Mouse (Mus musculus): ENCODE measurements around the gene Ppp1r15a.

The Ppp1r15a gene

DNA sequence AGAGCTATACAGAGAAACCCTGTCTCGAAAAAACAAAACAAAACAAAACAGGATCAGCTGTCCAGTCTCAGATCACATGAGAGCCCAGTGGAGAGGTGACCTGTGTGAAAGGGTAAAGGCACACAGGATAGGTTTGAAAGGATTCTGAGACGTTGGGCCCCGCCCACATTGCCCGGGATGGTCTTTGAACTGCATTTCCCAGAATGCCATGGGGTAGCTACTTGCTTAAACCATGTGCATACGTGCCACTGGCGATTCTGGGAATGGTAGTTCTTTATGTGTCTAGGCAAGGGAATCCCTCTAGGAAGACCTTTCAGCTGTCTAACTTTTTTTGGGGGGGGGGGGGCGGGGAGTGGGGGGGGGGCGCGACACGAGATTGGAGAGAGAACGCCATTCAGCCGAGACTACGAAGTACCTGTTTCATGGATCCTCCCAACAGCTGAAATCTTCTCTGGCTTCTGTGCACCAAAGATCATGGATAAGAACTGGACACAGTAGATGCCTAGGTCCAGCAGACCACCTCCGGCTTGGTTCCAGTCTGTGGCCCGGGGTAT, 44.6 kb downstream of the Ppp1r15a start, which contains the start of gene Tulp2:
Gene Tulp2, plus strand, starts transcription at position 504 of the 554 bp plus-strand sequence.
- no peak for TF ChIP-seq GATA4 (IDR thresholded peaks at IDR 0.05; ENCODE audit: insufficient replicate concordance, low read length)

DNA sequence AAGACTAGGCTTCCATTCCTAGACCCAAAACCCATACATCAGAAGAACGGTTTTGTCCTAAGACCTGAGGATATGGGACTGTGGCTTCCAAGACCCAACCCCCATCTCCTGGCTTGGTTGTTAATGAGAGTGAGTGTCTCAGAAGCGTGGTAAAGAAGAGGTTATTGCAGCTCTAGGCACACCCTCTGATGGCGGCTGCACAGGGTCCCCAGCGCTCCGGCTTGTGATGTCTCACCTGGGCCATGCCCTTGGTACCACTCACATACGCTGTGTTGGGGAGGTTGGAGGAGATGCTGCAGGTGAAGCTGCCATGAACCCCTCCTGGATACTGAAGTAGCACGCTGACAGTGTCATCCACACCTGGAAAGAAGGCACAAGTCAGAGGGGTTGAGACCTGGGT, 47.3 kb downstream of the Ppp1r15a start:
- TF ChIP-seq GATA4 (IDR thresholded peaks at IDR 0.05; ENCODE audit: insufficient replicate concordance, low read length) = no peak

DNA sequence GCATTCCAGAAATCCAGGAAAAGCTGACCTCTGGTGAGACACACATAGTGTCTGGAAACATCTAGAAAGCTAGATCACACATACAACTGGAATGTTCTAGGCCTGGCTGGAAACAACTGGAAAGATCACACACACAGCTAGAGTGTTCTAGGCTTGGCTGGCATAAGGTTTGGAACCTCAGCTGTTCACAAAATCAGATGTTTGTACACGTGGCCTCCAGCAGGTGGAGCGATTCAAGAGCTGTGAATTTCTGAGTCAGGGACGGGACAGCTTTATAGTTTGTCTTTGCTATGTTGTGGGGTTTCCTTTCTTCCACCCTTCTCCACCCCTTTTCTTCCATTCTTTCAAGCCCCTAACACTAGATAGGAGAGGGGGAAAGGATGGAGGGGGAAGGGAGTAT, 49.1 kb downstream of the Ppp1r15a start:
- no peak for TF ChIP-seq GATA4 (IDR thresholded peaks at IDR 0.05; ENCODE audit: insufficient replicate concordance, low read length)

DNA sequence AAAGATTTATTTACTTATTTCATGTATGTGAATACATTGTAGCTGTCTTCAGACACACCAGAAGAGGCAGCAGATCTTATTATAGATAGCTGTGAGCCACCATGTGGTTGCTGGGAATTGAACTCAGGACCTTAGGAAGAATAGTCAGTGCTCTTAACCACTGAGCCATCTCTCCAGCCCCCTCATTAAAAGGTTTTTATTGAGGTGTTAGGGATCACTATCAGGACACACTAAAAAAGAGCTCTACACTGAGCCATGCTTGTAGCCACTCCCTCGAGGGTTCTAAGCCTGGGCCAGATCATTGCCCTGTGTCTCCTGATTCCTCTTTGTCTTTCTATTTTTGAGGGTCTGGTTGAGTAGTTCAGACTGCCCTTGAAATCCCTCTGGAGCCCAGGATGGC, 49.6 kb downstream of the Ppp1r15a start:
- TF ChIP-seq GATA4 (IDR thresholded peaks at IDR 0.05; ENCODE audit: insufficient replicate concordance, low read length) = no peak

DNA sequence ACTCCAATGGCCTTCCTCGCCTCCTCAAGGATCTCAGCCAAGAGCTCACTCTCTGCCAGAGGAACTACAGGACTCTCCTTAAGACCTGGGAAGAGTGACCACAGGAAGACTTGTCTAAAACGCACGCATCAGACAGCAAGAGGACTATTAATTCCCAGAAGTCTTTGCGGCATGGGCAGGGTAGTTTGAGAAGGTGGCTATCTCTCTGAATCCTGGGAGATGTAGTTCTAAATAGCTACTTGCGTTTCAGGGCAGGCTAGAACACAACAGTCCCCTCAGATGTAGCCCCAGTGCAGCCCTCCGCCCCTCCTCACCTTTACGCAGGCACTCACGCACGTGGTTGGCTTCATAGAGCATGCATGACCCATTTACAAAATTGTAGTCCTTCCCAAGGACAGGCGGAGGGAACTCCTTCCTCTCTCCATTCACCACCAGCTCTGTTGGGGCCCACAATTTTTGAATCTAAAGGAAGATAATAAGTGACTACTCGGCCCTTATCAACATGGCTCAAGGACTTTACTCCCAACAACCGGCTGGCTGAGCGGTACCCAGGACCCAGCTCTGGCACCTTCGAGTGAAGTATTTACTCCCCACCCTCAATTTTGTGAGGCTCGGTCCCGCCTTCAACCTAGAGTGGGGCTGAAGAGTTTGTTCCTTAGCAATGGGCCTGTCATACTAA, 50.6 kb downstream of the Ppp1r15a start:
- TF ChIP-seq GATA4 (IDR thresholded peaks at IDR 0.05; ENCODE audit: insufficient replicate concordance, low read length) = no peak
